21 mouse cellular contexts compared by ENCODE assay signal in the genomic region with DNA sequence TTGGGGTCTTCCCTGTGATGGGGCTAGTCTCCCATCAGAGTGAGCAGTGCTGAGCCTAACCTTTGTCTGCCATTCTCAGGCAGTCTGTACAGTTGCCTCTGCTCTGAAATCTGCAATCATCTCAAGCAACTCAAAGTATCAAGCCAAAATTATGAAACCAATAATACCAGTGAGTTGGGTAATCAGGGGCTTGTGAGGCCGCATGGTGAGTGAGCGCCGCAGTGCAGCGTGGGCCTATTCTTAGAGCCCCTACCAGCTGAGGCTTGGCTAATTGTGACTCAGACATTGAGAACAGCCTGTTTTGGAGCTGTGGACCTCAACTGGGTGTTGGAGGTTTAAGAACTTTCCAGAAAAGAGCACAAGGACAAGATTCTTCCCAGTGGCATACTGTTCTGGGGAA.
DNase-seq lines count a peak whose midpoint lies in the region; ATAC-seq lines count a peak whose summit lies in the region.
"Had no signal": no experiment of that assay in that cellular context is flagged by ENCODE, and none has a peak within 500 bp of the region (broad histone marks: within the 10 kb centered on the region; RNA-seq: fewer than 3 reads in every experiment).

No protein-coding gene starts in this region.

- DNase-seq in frontal cortex, postnatal 10 days (ENCODE audit: low spot score in 2 of 2) = no peak
- DNase-seq in 416B (ENCODE audit: low read depth) (peak; percentile 73), adipocyte (ENCODE audit: low spot score) (peak; percentile 84)
- DNase-seq in ovary, postnatal 10 days (ENCODE audit: low spot score) = no peak
- no peak for DNase-seq in kidney, adult 18-20 months
- DNase-seq: cerebellum, adult 18-20 months; cerebellum, postnatal 14 days; gastrocnemius, postnatal 10 days; heart, adult 18-20 months; heart, postnatal 10 days; kidney, postnatal 4 days; lung, postnatal 36 days; midbrain, embryonic 14.5 days; thymus, adult 18-20 months; thymus, postnatal 36 days had no signal

- ATAC-seq in frontal cortex, adult (ENCODE audit: low TSS enrichment) = peak; percentile 45
- peak; percentile 50 for ATAC-seq in granulocyte monocyte progenitor cell, adult 5-6 weeks (replicated peaks; ENCODE audit: poor library complexity, severe bottlenecking)
- ATAC-seq: activated CD4-positive, CD25-positive, alpha-beta regulatory T cell, adult 4 months; forebrain, embryonic 14.5 days; hindbrain, postnatal 0 days; intestine, embryonic 16.5 days had no signal

Comparison
In these comparisons a context has a peak if more than half of its experiments do, and no peak if none do; other contexts are left out.
1. DNase-seq: peak in 416B (single experiment) and adipocyte (single experiment); none in frontal cortex, postnatal 10 days (0 of 2), ovary, postnatal 10 days (single experiment) and kidney, adult 18-20 months (single experiment).